ENCODE assay signal across 20 mouse cellular contexts in the genomic region with DNA sequence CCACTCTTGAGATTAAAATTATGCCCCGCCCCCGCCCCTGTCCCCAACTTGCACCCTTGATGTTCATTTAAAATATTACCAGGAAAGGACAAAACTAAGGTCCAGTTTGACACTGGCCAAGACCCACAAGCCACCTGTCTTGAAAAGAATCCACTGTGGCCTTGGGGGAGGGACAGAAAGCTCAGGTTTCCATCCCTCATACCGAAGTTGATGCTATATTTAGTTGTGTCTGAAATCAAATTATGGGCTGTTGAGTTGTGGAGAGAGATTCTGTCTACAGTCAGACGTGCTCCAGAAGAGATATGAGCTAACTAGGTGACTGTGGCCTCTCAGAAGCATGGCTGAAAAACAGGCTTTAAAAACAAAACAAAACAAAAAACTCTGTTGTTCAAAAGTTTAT. TPM values are rescaled to one million over a fixed set of nuclear protein-coding genes. Genes with fewer than 3 reads are reported as not detected.
A peak's percentile ranks its signal among the peaks of the same experiment; 100 is the strongest.
DNase-seq lines count a peak whose midpoint lies in the region; ATAC-seq and TF ChIP-seq lines count a peak whose summit lies in the region.
"Had no signal": no experiment of that assay in that cellular context is flagged by ENCODE, and none has a peak within 500 bp of the region (broad histone marks: within the 10 kb centered on the region; RNA-seq: fewer than 3 reads in every experiment).

No protein-coding gene starts in this region.

- 0 out of 2 replicates have a peak overlapping the region, but pooled peaks have one; percentile 11 for H3K9ac ChIP-seq in heart, embryonic 12.5 days
- H3K9ac ChIP-seq: forebrain, embryonic 12.5 days; limb, embryonic 12.5 days; liver, embryonic 13.5 days; lung, embryonic 14.5 days; neural tube, embryonic 12.5 days had no signal

- no peak for TF ChIP-seq CTCF in C2C12 (IDR thresholded peaks at IDR 0.05; ENCODE audit: control insufficient read depth, insufficient read depth, insufficient read length)

- no peaks in the 10 kb centered on the region for H3K9me3 ChIP-seq in heart, embryonic 12.5 days (replicated peaks)
- no peaks in the 10 kb centered on the region for H3K9me3 ChIP-seq in midbrain, embryonic 10.5 days (replicated peaks)
- H3K9me3 ChIP-seq: embryonic facial prominence, embryonic 10.5 days; forebrain, embryonic 12.5 days; limb, embryonic 12.5 days; liver, embryonic 13.5 days; neural tube, embryonic 12.5 days had no signal

- peak overlapping the region; percentile 19 for H3K4me2 ChIP-seq in heart, embryonic 12.5 days
- H3K4me2 ChIP-seq: forebrain, embryonic 12.5 days; limb, embryonic 12.5 days; liver, embryonic 13.5 days; lung, embryonic 14.5 days; midbrain, embryonic 11.5 days; neural tube, embryonic 12.5 days had no signal

- 34% methylated on average over 4 of the region's 4 CpGs for WGBS in heart, embryonic 12.5 days
- 84% methylated on average over 4 of the region's 4 CpGs for WGBS in midbrain, embryonic 10.5 days

- H3K27me3 ChIP-seq in C2C12 (ENCODE audit: control insufficient read depth, insufficient read depth, insufficient read length) = no peaks in the 10 kb centered on the region
- H3K27me3 ChIP-seq in heart, embryonic 12.5 days (replicated peaks) = peaks cover 2% of the 10 kb centered on the region; the same call in 1 of the 2 replicates
- H3K27me3 ChIP-seq in midbrain, embryonic 10.5 days (ENCODE audit: low read depth, poor library complexity, severe bottlenecking) = peaks cover 50% of the 10 kb centered on the region

- H3K79me2 ChIP-seq in C2C12 (ENCODE audit: control insufficient read depth, insufficient read depth) = no peaks in the 10 kb centered on the region

- ATAC-seq in heart, embryonic 12.5 days (ENCODE audit: insufficient number of reproducible peaks, low FRiP score) = no peak
- ATAC-seq: hindbrain, embryonic 16.5 days had no signal

- intact Hi-C loops in heart, postnatal 36 days (cut with DNase I) = loop anchor here (5.0 kb wide), 1 partner anchor 47 kb away; no protein-coding TSS in a partner anchor

- peaks cover 26% of the 10 kb centered on the region for H3K4me1 ChIP-seq in heart, embryonic 12.5 days (replicated peaks)
- H3K4me1 ChIP-seq in midbrain, embryonic 10.5 days = peaks cover 15% of the 10 kb centered on the region

- no peak overlapping the region for H3K4me3 ChIP-seq in C2C12 (ENCODE audit: insufficient read depth, poor library complexity, severe bottlenecking)
- no peak overlapping the region for H3K4me3 ChIP-seq in heart, embryonic 12.5 days
- no peak overlapping the region for H3K4me3 ChIP-seq in midbrain, embryonic 10.5 days
- H3K4me3 ChIP-seq: embryonic facial prominence, embryonic 10.5 days; forebrain, embryonic 12.5 days; limb, embryonic 12.5 days; liver, embryonic 13.5 days; neural tube, embryonic 12.5 days had no signal

- DNase-seq in gastrocnemius, postnatal 25 days = peak; percentile 37
- DNase-seq in heart, postnatal 36 days = peak; percentile 12 to 14
- no peak for DNase-seq in T-cell, adult 2 months (ENCODE audit: low spot score)
- DNase-seq in midbrain, embryonic 10.5 days (ENCODE audit: low spot score) = no peak
- no peak for DNase-seq in spleen, postnatal 36 days (ENCODE audit: low spot score in 2 of 2)
- DNase-seq: cerebellum, postnatal 36 days; kidney, adult 11 months; kidney, postnatal 10 days; liver, embryonic 13.5 days; lung, embryonic 14.5 days; lung, postnatal 4 days; thymus, postnatal 4 days had no signal

- H3K79me3 ChIP-seq in C2C12 (ENCODE audit: low read depth) = no peaks in the 10 kb centered on the region

- peak overlapping the region; percentile 88 for H3K27ac ChIP-seq in heart, embryonic 12.5 days (ENCODE audit: poor library complexity, severe bottlenecking)
- no peak overlapping the region for H3K27ac ChIP-seq in midbrain, embryonic 10.5 days (replicated peaks)
- H3K27ac ChIP-seq: embryonic facial prominence, embryonic 10.5 days; forebrain, embryonic 12.5 days; limb, embryonic 12.5 days; liver, embryonic 13.5 days; neural tube, embryonic 12.5 days had no signal

- no peaks in the 10 kb centered on the region for H3K36me3 ChIP-seq in C2C12 (ENCODE audit: control insufficient read depth, insufficient read depth)
- no peaks in the 10 kb centered on the region for H3K36me3 ChIP-seq in heart, embryonic 12.5 days
- H3K36me3 ChIP-seq in midbrain, embryonic 10.5 days = no peaks in the 10 kb centered on the region
- H3K36me3 ChIP-seq: embryonic facial prominence, embryonic 10.5 days; forebrain, embryonic 12.5 days; limb, embryonic 12.5 days; liver, embryonic 13.5 days; neural tube, embryonic 12.5 days had no signal

- no peak overlapping the region for H3ac ChIP-seq in C2C12 (ENCODE audit: control insufficient read depth, insufficient read length, low read depth)

TF ChIP-seq in C2C12, 6 proteins besides CTCF, POLR2A, EP300 and RAD21:
- TF ChIP-seq FOSL1 (IDR thresholded peaks at IDR 0.05; ENCODE audit: insufficient read depth, low read length, poor library complexity, severe bottlenecking) (no peak), USF1 (IDR thresholded peaks at IDR 0.05; ENCODE audit: low read depth) (no peak), MYOD1 (IDR thresholded peaks at IDR 0.05; ENCODE audit: control insufficient read depth, insufficient read length, low read depth) (peak; percentile 55)

RNA-seq across cellular contexts. Expression of gene Pde4dip, which starts 18.8 kb away (rescaled TPM):
- 26.4 TPM for polyA plus RNA-seq in C2C12 (2012; fragmentation: generic; extraction: Trizol)
- 1,000 to 10,000 TPM; 3,024 to 3,244 TPM for total RNA-seq in gastrocnemius, postnatal 25 days (2021)
- 101 and 109 TPM in 2 replicates for polyA plus RNA-seq in heart, embryonic 12.5 days (2016; fragmentation: Nextera tagmentation; extraction: Ambion mirVana)
- total RNA-seq in heart, postnatal 36 days (2021) = 1,000 to 10,000 TPM; 1,777 to 1,954 TPM
- 18.5 and 22.8 TPM in 2 replicates for polyA plus RNA-seq in midbrain, embryonic 10.5 days (2016; fragmentation: Nextera tagmentation; extraction: Ambion mirVana)

RNA-seq across cellular contexts. Expression of gene Sec22b, which starts 31.3 kb away (rescaled TPM):
- 60.0 TPM for polyA plus RNA-seq in C2C12 (2012; fragmentation: generic; extraction: Trizol)
- total RNA-seq in gastrocnemius, postnatal 25 days (2021) = 10 to 100 TPM; 26.0 to 26.3 TPM
- polyA plus RNA-seq in heart, embryonic 12.5 days (2016; fragmentation: Nextera tagmentation; extraction: Ambion mirVana) = 123 and 125 TPM in 2 replicates
- 10 to 100 TPM; 37.7 to 39.7 TPM for total RNA-seq in heart, postnatal 36 days (2021)
- polyA plus RNA-seq in midbrain, embryonic 10.5 days (2016; fragmentation: Nextera tagmentation; extraction: Ambion mirVana) = 111 and 116 TPM in 2 replicates

Comparison
In these comparisons a context has a peak if more than half of its experiments do, and no peak if none do; other contexts are left out.
1. DNase-seq: peak in gastrocnemius, postnatal 25 days (single experiment) and heart, postnatal 36 days (2 of 2); none in T-cell, adult 2 months (single experiment), midbrain, embryonic 10.5 days (single experiment) and spleen, postnatal 36 days (0 of 2).